Mouse (Mus musculus) G1E (cell line): Measurements from ENCODE around the gene Tmem101. TPM values are rescaled to one million over a fixed set of nuclear protein-coding genes. Genes with fewer than 3 reads are reported as not detected.

Experiments used
- ATAC-seq: 2 replicates; pipeline ENCODE4 v1.8.0; 2016; ENCODE audit warnings: mild to moderate bottlenecking; ENCODE audit not compliant: insufficient number of reproducible peaks, poor library complexity, low FRiP score, severe bottlenecking; ENCODE audit errors: extremely low read depth
- DNase-seq: peaks from one replicate; pipeline ENCODE4 v3.0.0; 2012; ENCODE audit warnings: low spot score
- H3K27me3 ChIP-seq: 2 replicates; pipeline ENCODE4 v1.6.1; 2012; ENCODE audit warnings: mild to moderate bottlenecking, low read length, inconsistent platforms; ENCODE audit not compliant: insufficient read depth
- H3K36me3 ChIP-seq: replicated peaks from 2 replicates; pipeline ENCODE3; 2012; ENCODE audit warnings: mild to moderate bottlenecking, inconsistent platforms
- H3K4me1 ChIP-seq: 2 replicates; pipeline ENCODE4 v1.6.1; 2012; ENCODE audit warnings: low read depth, low read length, inconsistent platforms, mixed read lengths; ENCODE audit not compliant: insufficient read depth
- H3K4me3 ChIP-seq: 2 replicates; pipeline ENCODE4 v1.5.1; 2012; ENCODE audit warnings: low read depth, mild to moderate bottlenecking, inconsistent platforms, low read length, moderate library complexity, mixed read lengths
- H3K9me3 ChIP-seq: replicated peaks from 2 replicates; pipeline ENCODE4 v1.6.1; 2012; ENCODE audit warnings: inconsistent platforms
- CTCF ChIP-seq: IDR thresholded peaks from 2 replicates; pipeline ENCODE4 v1.5.1; 2012; ENCODE audit warnings: low read depth, low read length, inconsistent platforms, mixed read lengths
- GATA1 ChIP-seq: IDR thresholded peaks from 2 replicates; pipeline ENCODE4 v1.6.1; 2012; ENCODE audit warnings: borderline replicate concordance, low read length, inconsistent platforms, mixed read lengths
- GATA2 ChIP-seq: IDR thresholded peaks from 2 replicates; pipeline ENCODE4 v1.6.1; 2012; ENCODE audit warnings: low read depth, low read length, inconsistent platforms, borderline replicate concordance
- POLR2AphosphoS5 ChIP-seq: IDR thresholded peaks from 2 replicates; pipeline ENCODE4 v1.6.1; 2012; ENCODE audit warnings: low read depth, low read length, inconsistent platforms; ENCODE audit not compliant: insufficient replicate concordance
- TAL1 ChIP-seq: conservative IDR thresholded peaks from 2 replicates; pipeline ENCODE4 v1.6.1; 2012; ENCODE audit warnings: low read depth, low read length, inconsistent platforms, mixed read lengths
- polyA plus RNA-seq: library from polyadenylated mRNA; stranded (reverse); fragments of >175 nt; gene quantifications from 2 replicates; pipeline ENCODE4 v1.2.3, GENCODE M21; 2012
- total RNA-seq, 2 experiments: library from RNA; stranded (forward) in 1 of 2; stranded (reverse) in 1 of 2; fragments of 200-1000 nt in 1 of 2; fragments of >200 nt in 1 of 2; fragmentation: Nextera tagmentation in 1 of 2; gene quantifications; 2 replicates each; pipeline ENCODE4 v1.2.3; 2014 to 2017

The Tmem101 gene
- total and polyA plus RNA-seq, 3 experiments, result 10.2 to 16.7 (median 14.3) TPM

- no peaks in the 10 kb centered on the region for H3K36me3 ChIP-seq
- peaks cover 14% of the 10 kb centered on the region for H3K4me1 ChIP-seq
- no peak for DNase-seq
- no peak for TF ChIP-seq GATA2
- TF ChIP-seq GATA1, result no peak
- TF ChIP-seq POLR2AphosphoS5, result no peak
- no peak for TF ChIP-seq TAL1
- TF ChIP-seq CTCF, result no peak
- ATAC-seq, result no peak
- H3K9me3 ChIP-seq, result peaks cover 9% of the 10 kb centered on the region
- peaks cover 52% of the 10 kb centered on the region for H3K27me3 ChIP-seq
- H3K4me3 ChIP-seq, result no peak overlapping the region
Observed at GRCm38 (mm10) chr11:102144957-102145470, 11.2 kb downstream of the Tmem101 start.

- ATAC-seq (no peak), DNase-seq (no peak)
- no peaks in the 10 kb centered on the region for H3K36me3 ChIP-seq
- H3K27me3 ChIP-seq, result peaks cover 30% of the 10 kb centered on the region; the same call in 1 of the 2 replicates
- H3K9me3 ChIP-seq, result peaks cover 9% of the 10 kb centered on the region
- peaks cover 27% of the 10 kb centered on the region for H3K4me1 ChIP-seq
- TF ChIP-seq GATA1 (no peak), POLR2AphosphoS5 (no peak), GATA2 (no peak), TAL1 (no peak), CTCF (no peak)
- H3K4me3 ChIP-seq, result no peak overlapping the region
Observed at GRCm38 (mm10) chr11:102142355-102142754, 13.8 kb downstream of the Tmem101 start.

DNA sequence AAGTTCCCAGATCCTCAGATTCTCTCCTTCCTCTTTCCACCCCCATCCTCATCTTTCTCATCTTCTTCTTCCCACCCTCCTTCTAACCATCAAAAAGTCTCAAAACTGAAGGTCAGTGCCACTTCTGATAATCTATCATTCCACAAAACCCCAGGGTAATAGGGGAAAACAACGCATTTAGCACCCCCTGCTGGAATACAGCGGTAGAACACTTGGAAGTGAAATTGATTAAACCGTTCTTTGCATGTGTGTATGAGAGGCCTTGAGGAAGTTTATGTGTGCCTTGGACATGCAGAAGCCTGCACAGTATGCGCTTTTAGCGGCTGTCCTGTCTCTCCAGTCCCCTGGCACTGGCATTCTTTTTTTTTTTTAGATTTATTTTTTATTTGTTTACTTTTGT, 15.7 kb downstream of the Tmem101 start:
- Histone ChIP-seq H3K4me3 (no peak overlapping the region), H3K4me1 (peaks cover 26% of the 10 kb centered on the region), H3K27me3 (peaks cover 13% of the 10 kb centered on the region; the same call in 1 of the 2 replicates), H3K9me3 (peaks cover 2% of the 10 kb centered on the region), H3K36me3 (no peaks in the 10 kb centered on the region)
- TF ChIP-seq TAL1 (no peak), GATA2 (no peak), CTCF (peak; percentile 58), POLR2AphosphoS5 (no peak), GATA1 (no peak)
- ATAC-seq, result no peak
- peak; percentile 60 for DNase-seq

DNA sequence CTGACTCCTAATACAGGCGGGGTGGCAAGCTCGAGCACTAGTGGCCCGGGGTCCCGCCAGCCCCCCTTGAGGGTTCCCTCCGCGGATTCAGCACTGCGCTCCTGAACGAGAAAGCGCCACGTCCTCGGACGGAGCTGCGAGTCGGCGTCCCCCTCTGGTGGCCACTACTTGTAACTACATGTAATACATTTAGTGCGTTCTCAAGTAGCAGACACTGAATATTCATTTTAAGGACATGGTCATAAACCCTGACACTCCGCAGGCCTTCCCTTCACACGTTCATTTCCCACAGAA, 17.8 kb downstream of the Tmem101 start:
- DNase-seq, result peak; percentile 57
- no peak for ATAC-seq
- peaks cover 40% of the 10 kb centered on the region for H3K4me1 ChIP-seq
- peaks cover 7% of the 10 kb centered on the region; the same call in 1 of the 2 replicates for H3K27me3 ChIP-seq
- TF ChIP-seq TAL1 (no peak), CTCF (peak; percentile 82)
- no peaks in the 10 kb centered on the region for H3K36me3 ChIP-seq
- H3K4me3 ChIP-seq, result peak overlapping the region; percentile 60; the same call in 1 of the 2 replicates
- H3K9me3 ChIP-seq, result no peaks in the 10 kb centered on the region

- H3K9me3 ChIP-seq, result no peaks in the 10 kb centered on the region
- H3K4me1 ChIP-seq, result peaks cover 41% of the 10 kb centered on the region
- H3K36me3 ChIP-seq, result no peaks in the 10 kb centered on the region
- TF ChIP-seq CTCF, result no peak
- TF ChIP-seq GATA1, result no peak
- no peak for TF ChIP-seq POLR2AphosphoS5
- no peak for TF ChIP-seq GATA2
- ATAC-seq (no peak), DNase-seq (peak; percentile 54)
- peak overlapping the region; percentile 60; the same call in 1 of the 2 replicates for H3K4me3 ChIP-seq
- peaks cover 6% of the 10 kb centered on the region; the same call in 1 of the 2 replicates for H3K27me3 ChIP-seq
Observed at GRCm38 (mm10) chr11:102137625-102138446, 18.4 kb downstream of the Tmem101 start.

DNA sequence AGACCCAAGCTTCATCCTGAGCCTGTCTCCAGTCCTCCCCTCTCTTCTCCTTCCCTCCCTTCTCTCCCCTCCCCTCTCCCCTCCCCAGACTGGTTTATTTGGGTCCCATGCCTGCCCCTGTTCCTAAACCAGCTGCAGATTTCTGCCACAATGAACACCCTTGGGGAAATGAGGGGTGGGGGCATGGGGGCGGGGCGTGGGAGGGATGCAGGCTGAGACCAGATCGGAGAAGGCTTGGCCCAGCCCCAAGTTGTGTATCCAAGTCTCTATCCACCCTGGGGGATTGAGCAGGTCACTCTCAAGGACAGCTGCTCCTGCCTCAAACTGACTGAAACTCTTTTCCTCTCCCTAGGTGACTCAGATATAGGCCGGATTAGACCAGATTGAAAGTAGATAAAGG, 21.7 kb downstream of the Tmem101 start:
- peaks cover 63% of the 10 kb centered on the region for H3K4me1 ChIP-seq
- H3K36me3 ChIP-seq, result no peaks in the 10 kb centered on the region
- H3K9me3 ChIP-seq, result no peaks in the 10 kb centered on the region
- TF ChIP-seq TAL1 (no peak), CTCF (no peak), GATA1 (no peak), GATA2 (no peak), POLR2AphosphoS5 (no peak)
- ATAC-seq, result no peak
- no peak overlapping the region for H3K4me3 ChIP-seq
- H3K27me3 ChIP-seq, result peaks cover 4% of the 10 kb centered on the region; the same call in 1 of the 2 replicates
- no peak for DNase-seq
